Mouse (Mus musculus) neutrophil, adult 83 days (primary cell): ENCODE data around the gene Cd70. TPM values are rescaled to one million over a fixed set of nuclear protein-coding genes. Genes with fewer than 3 reads are reported as not detected.

Experiments used
- total RNA-seq, 2 experiments: library from RNA; stranded (reverse); gene quantifications; one replicate each; pipeline ENCODE4 v1.2.4; 2023

Gene Cd70
- total RNA-seq, result not detected

GRCm38 (mm10) chr17:57148994-57149803 is at the start of gene Cd70:
TSS of gene Cd70 (minus strand) at chr17:57149777.

GRCm38 (mm10) chr17:57194041-57194507 is 44.5 kb upstream of the Cd70 start, which contains the start of gene Tnfsf14:
TSS of gene Tnfsf14 (minus strand) at chr17:57194177.

GRCm38 (mm10) chr17:57105181-57106034 is 44.2 kb downstream of the Cd70 start, which contains the start of gene Tnfsf9:
TSS of gene Tnfsf9 (plus strand) at chr17:57105325.

Other genes with a start within 250 kb of the Cd70 start
- 10 to 100 TPM; 18.8 to 20.2 TPM for gene Mllt1, start 214.4 kb downstream of the Cd70 start, total RNA-seq
- not detected for gene Acer1, start 167.7 kb downstream of the Cd70 start, total RNA-seq
- 10 to 100 TPM in 1 of 2 experiments, 1 to 10 TPM in 1; 9.5 to 14.3 TPM for gene Clpp, start 159.5 kb downstream of the Cd70 start, total RNA-seq
- 1 to 10 TPM; 6.9 to 8.2 TPM for gene Alkbh7, start 152.4 kb downstream of the Cd70 start, total RNA-seq
- gene Pspn, start 149.8 kb downstream of the Cd70 start, total RNA-seq, result 1 to 10 TPM; 2.4 to 3.7 TPM
- gene Gtf2f1, start 138.5 kb downstream of the Cd70 start, total RNA-seq, result 10 to 100 TPM; 48.0 to 61.0 TPM
- under 1 TPM in 1 of 2 experiments, not detected in 1; 0.48 TPM for gene Gm17949, start 138.3 kb downstream of the Cd70 start, total RNA-seq
- 100 to 1,000 TPM in 1 of 2 experiments, 10 to 100 TPM in 1; 97.1 to 105 TPM for gene Khsrp, start 118.3 kb downstream of the Cd70 start, total RNA-seq
- not detected for gene Slc25a41, start 108.1 kb downstream of the Cd70 start, total RNA-seq
- not detected for gene Crb3, start 90.7 kb downstream of the Cd70 start, total RNA-seq
- gene Slc25a23, start 89.9 kb downstream of the Cd70 start, total RNA-seq, result 1 to 10 TPM; 3.0 to 4.7 TPM
- 100 to 1,000 TPM; 138 to 163 TPM for gene Dennd1c, start 71.3 kb downstream of the Cd70 start, total RNA-seq
- gene Tubb4a, start 62.0 kb downstream of the Cd70 start, total RNA-seq, result under 1 TPM; 0.15 to 0.18 TPM
- gene Tnfsf9, start 44.5 kb downstream of the Cd70 start, total RNA-seq, result 1 to 10 TPM; 1.9 to 2.1 TPM
- gene Tnfsf14, start 44.4 kb upstream of the Cd70 start, total RNA-seq, result 10 to 100 TPM; 32.7 to 34.8 TPM
- gene C3, start 78.4 kb upstream of the Cd70 start, total RNA-seq, result 100 to 1,000 TPM; 540 to 556 TPM
- gene Gpr108, start 98.7 kb upstream of the Cd70 start, total RNA-seq, result 10 to 100 TPM; 52.5 to 53.2 TPM
- gene Trip10, start 99.7 kb upstream of the Cd70 start, total RNA-seq, result 1 to 10 TPM; 4.0 to 5.7 TPM
- 100 to 1,000 TPM; 163 to 179 TPM for gene Vav1, start 129.3 kb upstream of the Cd70 start, total RNA-seq
- 10 to 100 TPM; 29.0 to 35.9 TPM for gene Adgre1, start 208.9 kb upstream of the Cd70 start, total RNA-seq